Mouse (Mus musculus): ENCODE data around the gene Acaca.

- TF ChIP-seq CTCF (conservative IDR thresholded peaks at IDR 0.05; ENCODE audit: low read length) (no peak), NANOG (IDR thresholded peaks at IDR 0.05; ENCODE audit: borderline replicate concordance, low read length) (no peak), POU5F1 (IDR thresholded peaks at IDR 0.05; ENCODE audit: borderline replicate concordance, low read length) (no peak)
Measured at GRCm38 (mm10) chr11:84107137-84107536, 22.3 kb upstream of the Acaca start.

Measured in E14TG2a.4 (cell line).